1 mouse cellular context compared by ENCODE assay signal in the genomic region with DNA sequence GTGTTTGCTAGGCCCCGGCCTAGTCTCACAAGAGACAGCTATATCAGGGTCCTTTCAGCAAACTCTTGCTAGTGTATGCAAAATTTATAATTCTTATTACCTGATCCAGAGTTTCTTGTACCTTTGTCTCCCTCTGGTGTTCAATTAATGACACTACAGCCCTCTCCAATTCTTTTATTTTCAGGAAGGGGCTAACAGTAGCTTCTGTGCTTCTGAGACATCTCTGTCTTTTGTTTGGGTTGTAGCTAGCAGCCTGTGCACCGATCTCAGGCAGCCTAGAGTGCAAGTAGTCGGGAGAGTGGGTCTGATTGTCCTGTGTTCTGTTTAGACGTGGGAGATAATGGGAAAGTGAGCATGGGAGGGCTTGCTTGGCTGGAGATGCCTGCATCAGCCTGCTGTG.
A peak's percentile ranks its signal among the peaks of the same experiment; 100 is the strongest.
TF ChIP-seq lines count a peak whose summit lies in the region.

No protein-coding gene starts in this region.

TF ChIP-seq in MEL, 35 proteins besides CTCF, POLR2A, EP300 and RAD21 (continued from another document):
- TF ChIP-seq GABPA (IDR thresholded peaks at IDR 0.05; ENCODE audit: low read depth, low read length) (0 out of 2 replicates have a peak, but pooled peaks have one; percentile 53), MAX (IDR thresholded peaks at IDR 0.05; ENCODE audit: low read length) (no peak), TAL1 (IDR thresholded peaks at IDR 0.05; ENCODE audit: low read length) (no peak), JUND (IDR thresholded peaks at IDR 0.05; ENCODE audit: low read depth, low read length) (peak; percentile 57; the same call in 1 of the 2 replicates), USF1 (IDR thresholded peaks at IDR 0.05; ENCODE audit: low read depth, low read length) (no peak), SIN3A (IDR thresholded peaks at IDR 0.05; ENCODE audit: low read length) (peak; percentile 71), NRF1 (IDR thresholded peaks at IDR 0.05; ENCODE audit: insufficient read depth, low read depth, low read length, poor library complexity, severe bottlenecking) (no peak), CHD2 (IDR thresholded peaks at IDR 0.05; ENCODE audit: low read length) (no peak), ZC3H11A (IDR thresholded peaks at IDR 0.05; ENCODE audit: low read depth, low read length) (peak; percentile 95), TBP (IDR thresholded peaks at IDR 0.05; ENCODE audit: low read depth, low read length) (no peak), POLR2AphosphoS5 (IDR thresholded peaks at IDR 0.05; ENCODE audit: borderline replicate concordance, low read depth, low read length) (no peak), HCFC1 (IDR thresholded peaks at IDR 0.05; ENCODE audit: low read depth, low read length) (peak; percentile 40; the same call in 1 of the 2 replicates), UBTF (IDR thresholded peaks at IDR 0.05; ENCODE audit: borderline replicate concordance, insufficient read depth, low read depth, low read length) (no peak), ZKSCAN1 (IDR thresholded peaks at IDR 0.05; ENCODE audit: low read depth, low read length) (no peak), ETS1 (IDR thresholded peaks at IDR 0.05; ENCODE audit: low read depth, low read length) (no peak)
